Mouse (Mus musculus): ENCODE measurements around the gene Krt86.
"Not testable (repeated sequence)": the region's sequence is repeated elsewhere in the genome, so short reads cannot be mapped to it uniquely, and the experiment has no call there.

Gene Krt86

DNA sequence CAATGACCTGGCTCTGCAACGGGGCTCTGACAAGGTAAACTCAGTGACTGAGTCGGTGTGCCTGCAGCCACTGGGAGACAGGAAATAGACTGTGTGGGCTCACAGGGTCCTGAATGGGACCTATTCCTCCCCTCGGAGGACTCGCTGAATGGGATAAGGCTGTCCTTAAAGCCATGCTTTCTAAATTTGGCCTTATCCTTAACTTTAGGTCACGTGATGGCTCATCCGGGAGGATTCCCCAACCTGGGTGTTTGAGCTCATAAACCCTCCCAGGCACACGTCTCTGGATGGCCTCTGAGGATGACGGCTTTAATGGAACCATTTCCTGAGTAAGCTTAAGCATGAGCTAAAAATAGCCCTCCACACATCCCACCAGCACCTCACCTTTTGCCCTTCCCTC lies 19.4 kb downstream of the Krt86 start:
- DNase-seq (ENCODE audit: extremely low read depth, low read depth): no peak

DNA sequence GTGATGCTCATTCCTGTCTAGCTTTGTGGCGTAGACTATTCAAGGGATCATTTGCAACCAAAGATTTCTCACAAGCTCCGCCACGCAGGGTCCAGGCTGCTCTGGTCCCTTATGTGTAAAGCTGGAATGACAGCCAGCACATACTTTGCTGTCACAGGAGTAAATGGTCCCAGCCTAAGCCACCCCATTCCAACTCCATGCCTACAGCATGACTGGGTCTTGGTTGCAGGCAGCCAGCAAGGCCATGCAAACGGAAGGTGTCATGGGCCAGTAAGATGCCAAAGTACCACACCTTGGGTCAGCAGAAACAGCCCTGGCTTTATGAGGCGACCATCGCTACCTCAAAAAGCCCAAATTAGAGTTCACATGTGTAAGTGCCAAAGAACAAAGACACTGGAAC lies 20.4 kb downstream of the Krt86 start:
- no peak for DNase-seq (ENCODE audit: extremely low read depth, low read depth)

DNA sequence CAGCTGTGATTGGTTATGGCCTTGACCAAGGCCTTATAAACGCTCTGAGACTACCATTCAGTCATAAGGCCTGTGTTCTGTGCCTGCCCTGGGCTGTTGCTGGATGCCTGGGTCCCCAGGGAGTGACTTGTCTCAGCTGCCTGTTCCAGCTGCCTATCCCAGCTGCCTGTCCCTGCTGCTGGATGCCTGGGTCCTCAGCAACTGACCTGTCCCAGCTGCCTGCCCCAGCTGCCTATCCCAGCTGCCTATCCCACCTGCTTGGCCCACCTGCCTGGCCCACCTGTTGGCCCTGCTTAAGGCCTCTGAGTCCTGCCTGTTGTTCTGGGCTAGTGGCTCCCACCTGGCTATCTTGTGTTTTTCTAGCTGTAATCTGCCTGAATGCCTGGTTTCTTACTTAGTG lies 20.9 kb downstream of the Krt86 start:
- no peak for DNase-seq (ENCODE audit: extremely low read depth, low read depth)

DNA sequence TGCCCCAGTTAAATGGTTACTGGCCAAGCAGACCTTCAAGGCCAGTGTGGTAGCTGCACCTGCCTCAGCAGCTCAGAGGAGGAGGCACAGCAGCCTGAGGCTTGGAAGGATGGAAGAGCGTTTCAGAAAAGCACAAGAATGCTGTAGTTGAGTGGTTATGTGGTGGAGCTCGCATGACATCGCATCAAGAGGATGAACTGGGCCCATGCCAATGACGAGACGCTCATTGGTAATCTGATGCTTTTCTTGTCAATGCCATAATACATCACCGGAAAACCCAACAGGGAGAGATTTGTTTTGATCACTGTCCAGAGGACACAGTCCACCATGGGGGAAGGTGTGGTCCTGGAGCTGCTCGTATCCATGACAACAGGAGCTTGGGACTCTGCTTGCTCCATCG lies 22.0 kb downstream of the Krt86 start:
- no peak for DNase-seq (ENCODE audit: extremely low read depth, low read depth)

DNA sequence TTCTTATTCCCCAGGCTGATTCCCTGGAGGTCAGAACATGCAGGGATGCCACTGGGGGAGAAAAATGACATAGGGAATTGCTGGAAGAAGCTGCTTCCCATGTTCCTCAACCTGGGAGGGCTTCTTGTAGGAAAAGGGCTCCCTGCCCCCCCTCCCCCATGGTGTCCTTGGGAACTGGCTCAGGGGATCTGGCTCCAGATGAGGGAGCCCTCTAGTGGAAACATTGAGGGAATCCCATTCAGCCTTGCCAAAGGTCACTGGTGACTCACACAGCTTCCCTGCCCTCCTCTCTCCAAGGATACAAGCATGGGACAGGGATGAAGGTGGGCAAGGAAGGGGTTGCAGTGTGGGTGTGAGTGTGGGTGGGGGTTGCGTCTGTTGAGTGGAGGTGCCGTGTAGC lies 23.9 kb downstream of the Krt86 start:
- DNase-seq (ENCODE audit: extremely low read depth, low read depth): peak; percentile 4

DNA sequence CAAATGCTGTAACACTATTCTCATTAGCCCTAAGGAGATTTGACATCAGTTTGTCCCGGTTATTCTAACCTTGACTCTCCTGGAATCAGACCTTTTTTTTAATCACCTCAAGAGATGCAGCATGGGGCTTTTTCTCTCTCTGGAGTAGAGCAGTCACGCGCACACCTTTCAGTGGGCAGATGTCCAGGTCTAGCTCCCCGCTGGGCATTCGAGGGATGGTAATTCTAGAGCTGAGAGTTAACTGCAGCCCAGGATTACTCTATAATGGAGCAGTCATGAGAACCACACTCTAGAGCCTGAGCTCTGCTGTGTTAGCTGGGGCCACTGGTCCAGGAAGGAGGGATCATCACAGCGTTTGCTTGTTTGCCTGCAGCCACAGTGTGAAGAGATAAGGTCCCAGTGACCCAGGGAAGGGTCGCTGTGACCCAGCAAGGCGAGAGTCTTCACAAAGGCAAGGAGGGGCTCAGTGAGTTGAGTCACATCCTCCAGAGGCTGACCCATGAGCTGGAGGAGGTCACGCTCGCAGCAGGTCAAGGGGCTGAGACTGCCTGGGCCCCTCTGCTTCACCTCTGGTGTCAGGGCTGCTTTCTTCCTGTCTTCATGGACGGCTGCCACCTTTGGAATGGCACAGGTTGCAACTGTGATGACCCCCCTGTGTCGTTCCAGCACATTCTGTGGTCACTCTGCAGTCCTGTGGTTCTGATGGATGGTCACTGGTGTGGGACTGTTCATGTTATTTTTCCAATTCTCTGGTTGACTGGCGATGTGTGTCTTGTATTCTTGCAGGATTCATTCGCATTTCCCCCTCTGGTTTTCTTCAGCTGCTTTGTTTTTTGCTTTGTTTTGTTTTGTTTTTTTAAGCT lies 33.8 kb downstream of the Krt86 start:
- no peak for DNase-seq (ENCODE audit: extremely low read depth, low read depth)

DNA sequence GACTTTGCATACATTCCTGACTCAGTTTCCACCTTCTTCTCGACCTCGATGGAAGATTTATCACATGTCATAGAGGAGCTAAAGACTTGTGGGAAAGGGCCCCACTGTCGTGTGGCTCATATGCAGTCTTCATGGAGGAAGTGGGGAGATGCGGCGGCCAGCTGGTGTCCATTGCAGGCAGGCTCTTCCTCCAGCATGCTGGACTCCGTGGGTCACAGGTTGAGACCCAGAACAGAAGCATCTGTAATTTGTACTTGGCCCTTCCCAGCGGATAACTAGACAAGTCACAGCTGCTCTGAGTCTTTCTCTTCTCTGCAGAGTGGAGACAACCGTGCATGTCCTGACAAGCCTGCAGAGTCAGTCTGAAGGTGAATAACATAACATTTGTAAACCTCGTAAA lies 35.0 kb downstream of the Krt86 start:
- DNase-seq (ENCODE audit: extremely low read depth, low read depth): no peak

DNA sequence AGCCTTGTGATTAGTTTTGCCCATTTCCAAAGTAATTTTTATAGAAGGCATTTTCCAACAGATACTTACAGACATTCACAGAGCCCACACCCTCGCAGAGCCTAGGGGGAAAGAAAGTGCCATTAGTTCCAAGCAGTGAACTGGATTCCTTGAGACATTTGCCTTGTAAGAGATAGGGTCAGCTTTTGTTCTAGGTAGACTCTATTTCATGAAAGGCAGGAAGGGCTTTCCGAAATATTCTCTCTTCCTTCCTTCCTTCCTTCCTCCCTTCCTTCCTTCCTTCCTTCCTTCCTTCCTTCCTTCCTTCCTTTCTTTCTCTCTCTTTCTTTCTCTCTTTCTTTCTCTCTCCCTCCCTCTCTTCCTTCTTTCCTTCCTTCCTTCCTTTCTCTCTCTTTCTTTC lies 43.9 kb downstream of the Krt86 start, which contains the start of gene Gm49425:
Gene Gm49425, minus strand, starts transcription at position 101 of the 400 bp plus-strand sequence.
- not testable (repeated sequence) for DNase-seq (ENCODE audit: extremely low read depth, low read depth)

DNA sequence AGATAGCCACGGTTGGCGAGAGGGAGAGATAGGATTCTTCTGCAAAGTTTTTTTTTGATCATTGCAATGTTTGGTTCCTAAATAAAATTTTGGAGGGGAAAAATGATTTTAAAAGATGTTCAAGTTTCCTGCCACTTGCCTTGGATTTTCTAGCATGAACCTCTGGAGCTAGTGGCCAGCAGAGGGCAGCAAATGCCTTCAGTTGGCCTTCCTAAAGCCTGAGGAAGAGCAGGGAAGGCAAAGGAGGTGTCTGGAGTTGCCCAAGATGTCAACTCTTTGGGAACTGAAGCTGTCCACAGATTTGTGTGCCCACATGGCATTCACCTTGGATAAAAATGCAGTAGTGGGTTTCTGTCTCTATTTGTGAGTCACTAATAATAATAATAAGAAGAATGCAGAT lies 46.5 kb downstream of the Krt86 start:
- DNase-seq (ENCODE audit: extremely low read depth, low read depth): peak; percentile 21

DNA sequence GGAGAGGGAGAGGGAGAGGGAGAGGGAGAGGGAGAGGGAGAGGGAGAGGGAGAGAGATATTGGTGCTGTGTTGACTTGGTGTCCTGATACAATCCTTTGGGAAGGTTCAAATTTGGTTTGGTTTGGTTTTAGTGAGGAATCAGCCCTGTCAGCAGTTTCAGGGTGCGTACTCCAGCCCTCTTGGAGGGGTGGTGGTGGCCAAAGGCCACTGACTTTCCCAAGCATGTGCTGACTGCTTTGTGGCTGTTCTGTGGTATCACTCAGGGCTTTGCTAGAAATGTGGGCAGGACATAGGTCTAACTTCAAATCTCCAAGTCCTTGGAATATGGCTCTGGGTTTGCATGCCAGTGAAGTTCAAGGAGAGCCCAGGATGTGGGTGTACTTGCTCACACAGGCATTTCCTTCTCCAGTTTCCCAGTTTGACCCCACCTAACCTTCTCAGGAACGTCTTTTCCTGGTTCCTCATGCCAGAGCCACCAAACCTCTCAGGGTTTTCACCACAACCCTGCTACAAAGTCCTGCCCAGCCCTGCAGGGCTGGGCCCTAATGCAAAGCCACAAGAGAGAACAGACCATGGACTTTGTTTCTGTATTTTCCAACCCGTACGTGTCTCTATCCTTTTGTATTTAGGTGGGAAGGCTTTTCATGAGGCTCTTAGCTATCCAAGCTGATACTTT lies 49.4 kb downstream of the Krt86 start:
- DNase-seq (ENCODE audit: extremely low read depth, low read depth): no peak

Measured in MEL-GATA-1-ER (cell line).